Mouse (Mus musculus) heart, adult 2 months (tissue): ENCODE measurements around the gene Chrna5.

Experiments used
- CTCF ChIP-seq: fragments of 200-600 bp; IDR thresholded peaks from 2 replicates; pipeline ENCODE4 v1.8.1; 2022; ENCODE audit warnings: antibody characterized with exemption, mild to moderate bottlenecking, moderate library complexity
- POLR2A ChIP-seq: fragments of 200-500 bp; IDR thresholded peaks from 2 replicates; pipeline ENCODE4 v1.6.1; 2011; ENCODE audit warnings: mild to moderate bottlenecking, low read depth, low read length, control low read depth; ENCODE audit not compliant: insufficient read depth

- TF ChIP-seq CTCF (no peak), POLR2A (no peak)
Measured at GRCm38 (mm10) chr9:54942071-54942470, 38.6 kb upstream of the Chrna5 start.
